Mouse (Mus musculus) E14TG2a.4 (cell line): ENCODE results near the gene Nkx1-1.

Source experiments
- CTCF ChIP-seq: conservative IDR thresholded peaks from 2 replicates; pipeline ENCODE4 v1.5.1; 2014; ENCODE audit warnings: low read length
- NANOG ChIP-seq: IDR thresholded peaks from 2 replicates; pipeline ENCODE4 v1.6.1; 2014; ENCODE audit warnings: borderline replicate concordance, low read length, mixed read lengths

DNA sequence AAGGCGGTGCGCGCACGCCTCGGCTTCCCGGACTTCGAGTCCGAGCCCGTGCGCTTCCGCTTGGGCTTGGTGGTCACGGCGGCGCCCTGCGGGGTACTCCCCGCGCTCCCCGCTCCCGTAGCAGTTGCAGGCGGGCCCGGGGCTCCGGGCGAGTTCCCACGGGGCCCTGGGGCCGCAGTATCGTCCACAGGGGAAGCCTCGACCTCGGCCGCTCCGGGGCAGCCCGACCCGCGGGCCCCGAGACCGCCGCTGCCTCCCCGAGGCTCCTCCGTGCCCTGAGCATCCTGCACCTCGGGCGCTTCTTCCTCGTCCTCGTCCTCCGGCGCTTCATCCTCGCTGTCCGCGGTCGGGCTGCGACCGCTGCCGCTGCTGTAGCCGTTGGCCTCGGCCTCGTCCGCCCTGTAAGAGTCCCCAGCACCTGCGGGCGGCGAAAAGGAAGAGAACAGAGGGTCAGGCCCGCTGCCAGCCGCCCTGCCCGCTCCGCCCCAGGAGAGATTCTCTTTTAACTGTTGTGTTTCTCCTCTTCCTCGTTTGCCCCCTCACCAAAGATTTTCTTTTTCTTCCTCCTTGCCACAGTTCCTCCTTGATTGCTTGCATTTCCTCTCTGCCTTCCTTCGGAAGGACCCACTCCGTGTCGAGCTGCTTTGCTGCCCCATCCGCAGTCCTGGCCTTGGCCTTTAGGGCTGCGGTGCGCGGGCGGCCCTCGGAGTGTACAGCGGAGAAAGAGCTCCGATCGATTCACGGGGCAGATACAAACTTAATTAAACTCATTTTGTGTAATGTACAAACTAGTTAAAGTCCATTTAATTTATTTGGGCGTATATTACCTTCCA, 2.4 kb downstream of the Nkx1-1 start:
- no peak for TF ChIP-seq CTCF
- no peak for TF ChIP-seq NANOG
